Mouse (Mus musculus): Measurements from ENCODE around the gene Rgs4. TPM values are rescaled to one million over a fixed set of nuclear protein-coding genes. Genes with fewer than 3 reads are reported as not detected.

Rgs4 gene
- polyA plus RNA-seq (2012; rRNA removed) = 24.3 and 29.0 TPM in 2 replicates

DNA sequence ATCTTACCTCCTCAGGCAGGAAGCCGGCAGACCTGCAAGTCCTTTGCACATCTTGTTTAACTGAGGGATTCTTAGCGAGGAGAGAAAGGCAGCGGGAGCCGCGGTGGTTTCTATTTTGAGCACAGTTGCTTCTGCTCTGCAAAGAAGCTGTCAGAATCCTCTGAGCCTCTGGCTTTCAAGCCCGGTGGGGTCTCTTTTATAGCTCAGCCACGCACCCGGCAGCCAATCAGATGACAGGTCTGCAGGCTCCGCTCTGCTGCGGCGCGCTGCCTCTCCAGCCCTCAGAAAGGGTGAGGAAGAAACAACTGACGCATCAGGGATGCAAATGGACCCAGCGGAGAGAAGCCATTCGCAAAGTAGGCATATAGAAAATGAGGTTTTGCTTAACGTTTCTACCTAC lies at the start of gene Rgs4:
Gene Rgs4, minus strand, starts transcription at position 170 of the 400 bp plus-strand sequence.
- DNase-seq (ENCODE audit: low read depth) = peak; percentile 95
- TF ChIP-seq POLR2A (IDR thresholded peaks at IDR 0.05; ENCODE audit: borderline replicate concordance, extremely low read depth, insufficient read depth, insufficient read length, poor library complexity, severe bottlenecking) (no peak), CTCF (IDR thresholded peaks at IDR 0.05; ENCODE audit: borderline replicate concordance, extremely low read depth, insufficient read depth, insufficient read length) (no peak)

GRCm38 (mm10) chr1:169792437-169792836 lies 45.0 kb upstream of the Rgs4 start:
- DNase-seq (ENCODE audit: low read depth) = no peak
- TF ChIP-seq CTCF (IDR thresholded peaks at IDR 0.05; ENCODE audit: borderline replicate concordance, extremely low read depth, insufficient read depth, insufficient read length) (no peak), POLR2A (IDR thresholded peaks at IDR 0.05; ENCODE audit: borderline replicate concordance, extremely low read depth, insufficient read depth, insufficient read length, poor library complexity, severe bottlenecking) (no peak)

DNA sequence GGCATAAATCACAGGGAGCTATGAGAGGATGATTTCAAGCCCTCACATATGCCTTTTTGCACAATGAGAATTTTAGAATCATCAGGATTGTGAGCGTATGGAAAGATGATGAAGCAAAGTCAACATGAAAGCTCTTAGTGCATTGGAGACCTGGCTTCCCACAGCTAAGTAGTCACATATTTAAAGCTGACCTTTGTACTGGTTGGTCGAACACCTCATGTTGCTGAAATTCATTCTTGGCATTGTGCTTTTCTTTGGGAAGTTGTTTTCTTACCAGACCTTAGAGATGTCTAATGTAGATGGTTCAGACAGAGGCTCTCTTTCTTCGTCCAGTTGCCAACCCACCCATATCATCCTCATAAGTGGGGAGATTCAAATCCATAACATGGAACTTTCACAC lies 38.5 kb upstream of the Rgs4 start:
- no peak for DNase-seq (ENCODE audit: low read depth)
- no peak for TF ChIP-seq CTCF (IDR thresholded peaks at IDR 0.05; ENCODE audit: borderline replicate concordance, extremely low read depth, insufficient read depth, insufficient read length)
- no peak for TF ChIP-seq POLR2A (IDR thresholded peaks at IDR 0.05; ENCODE audit: borderline replicate concordance, extremely low read depth, insufficient read depth, insufficient read length, poor library complexity, severe bottlenecking)

DNA sequence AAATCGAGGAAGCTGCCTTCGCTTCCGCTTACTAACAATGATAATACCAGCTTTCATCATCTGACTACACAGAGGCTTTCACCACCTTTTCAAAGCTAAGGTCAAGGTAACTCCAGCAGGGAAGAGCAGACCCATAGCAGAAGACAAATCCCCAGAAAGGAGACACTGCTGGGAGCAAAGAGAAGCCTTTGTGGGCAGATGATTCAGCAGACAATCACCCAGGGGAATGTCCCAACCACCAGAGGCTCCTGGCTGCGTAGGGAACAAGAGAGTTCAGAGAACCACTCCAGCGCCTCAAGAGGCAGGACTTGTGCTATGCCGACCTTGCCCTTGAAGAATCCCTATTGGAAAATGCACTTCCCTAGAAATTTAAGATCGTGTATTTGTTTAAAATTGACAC lies 29.1 kb upstream of the Rgs4 start:
- TF ChIP-seq CTCF (IDR thresholded peaks at IDR 0.05; ENCODE audit: borderline replicate concordance, extremely low read depth, insufficient read depth, insufficient read length) (no peak), POLR2A (IDR thresholded peaks at IDR 0.05; ENCODE audit: borderline replicate concordance, extremely low read depth, insufficient read depth, insufficient read length, poor library complexity, severe bottlenecking) (no peak)
- DNase-seq (ENCODE audit: low read depth) = no peak

DNA sequence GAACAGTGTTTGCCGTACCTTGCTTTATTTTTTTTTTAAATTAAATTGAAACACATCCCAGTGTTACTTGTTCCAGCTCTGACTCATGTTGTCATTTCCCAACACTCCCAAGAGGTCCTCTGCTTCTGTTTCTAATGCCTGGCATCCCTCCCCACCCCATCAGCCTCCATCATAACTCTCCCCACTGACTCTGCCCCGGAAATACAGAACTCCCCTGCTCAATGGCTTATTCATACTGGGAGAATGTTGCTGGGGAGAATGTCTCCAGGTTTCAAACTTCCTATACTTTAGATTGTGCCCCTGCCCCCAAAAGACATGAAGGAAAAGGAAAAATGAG lies 17.1 kb upstream of the Rgs4 start:
- TF ChIP-seq CTCF (IDR thresholded peaks at IDR 0.05; ENCODE audit: borderline replicate concordance, extremely low read depth, insufficient read depth, insufficient read length) (no peak), POLR2A (IDR thresholded peaks at IDR 0.05; ENCODE audit: borderline replicate concordance, extremely low read depth, insufficient read depth, insufficient read length, poor library complexity, severe bottlenecking) (no peak)
- DNase-seq (ENCODE audit: low read depth) = no peak

- peak; percentile 86 for DNase-seq (ENCODE audit: low read depth)
- TF ChIP-seq CTCF (IDR thresholded peaks at IDR 0.05; ENCODE audit: borderline replicate concordance, extremely low read depth, insufficient read depth, insufficient read length) = no peak
- no peak for TF ChIP-seq POLR2A (IDR thresholded peaks at IDR 0.05; ENCODE audit: borderline replicate concordance, extremely low read depth, insufficient read depth, insufficient read length, poor library complexity, severe bottlenecking)
These were observed 16.6 kb upstream of the Rgs4 start for GRCm38 (mm10) chr1:169763858-169764618.

DNA sequence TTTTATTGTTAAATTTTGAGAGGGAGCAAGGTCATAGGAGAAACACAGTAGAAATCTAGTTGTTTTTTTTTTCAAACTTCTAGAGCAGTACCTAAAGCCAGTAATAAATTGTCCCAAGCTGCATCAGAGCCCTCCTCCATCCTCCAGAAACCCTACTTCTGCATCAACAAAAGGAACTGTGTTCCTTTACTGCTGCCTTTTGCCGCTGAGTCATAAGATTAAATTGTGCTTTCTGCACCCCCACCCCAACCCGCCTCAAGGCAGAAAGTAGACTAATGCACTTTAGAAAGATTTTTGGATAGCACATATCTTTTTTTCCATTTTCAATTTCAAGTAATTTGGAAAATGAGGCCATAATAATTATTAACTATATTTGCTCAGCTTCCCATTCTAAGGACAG lies 15.1 kb upstream of the Rgs4 start:
- TF ChIP-seq CTCF (IDR thresholded peaks at IDR 0.05; ENCODE audit: borderline replicate concordance, extremely low read depth, insufficient read depth, insufficient read length) = no peak
- TF ChIP-seq POLR2A (IDR thresholded peaks at IDR 0.05; ENCODE audit: borderline replicate concordance, extremely low read depth, insufficient read depth, insufficient read length, poor library complexity, severe bottlenecking) = no peak
- DNase-seq (ENCODE audit: low read depth) = no peak

DNA sequence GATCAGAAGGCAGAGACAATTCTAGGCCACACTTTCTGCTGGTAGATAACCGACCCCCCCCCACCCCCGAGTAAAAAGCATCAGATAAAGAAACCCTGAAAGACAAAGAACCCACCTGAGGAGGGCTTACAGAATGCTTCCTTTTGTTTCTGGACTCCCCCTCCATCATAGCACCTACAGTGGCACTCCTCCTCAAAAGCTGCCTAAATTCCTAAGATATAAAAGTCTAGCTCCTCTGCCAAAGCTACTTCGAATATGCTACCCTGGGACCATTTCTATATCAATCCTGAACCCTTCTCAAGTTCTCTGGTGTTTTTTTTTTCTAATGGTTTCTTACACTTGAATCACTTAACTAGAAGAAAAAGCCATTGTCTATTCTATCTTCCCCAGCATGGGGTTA lies 9.1 kb upstream of the Rgs4 start:
- no peak for DNase-seq (ENCODE audit: low read depth)
- TF ChIP-seq CTCF (IDR thresholded peaks at IDR 0.05; ENCODE audit: borderline replicate concordance, extremely low read depth, insufficient read depth, insufficient read length) (no peak), POLR2A (IDR thresholded peaks at IDR 0.05; ENCODE audit: borderline replicate concordance, extremely low read depth, insufficient read depth, insufficient read length, poor library complexity, severe bottlenecking) (no peak)

DNA sequence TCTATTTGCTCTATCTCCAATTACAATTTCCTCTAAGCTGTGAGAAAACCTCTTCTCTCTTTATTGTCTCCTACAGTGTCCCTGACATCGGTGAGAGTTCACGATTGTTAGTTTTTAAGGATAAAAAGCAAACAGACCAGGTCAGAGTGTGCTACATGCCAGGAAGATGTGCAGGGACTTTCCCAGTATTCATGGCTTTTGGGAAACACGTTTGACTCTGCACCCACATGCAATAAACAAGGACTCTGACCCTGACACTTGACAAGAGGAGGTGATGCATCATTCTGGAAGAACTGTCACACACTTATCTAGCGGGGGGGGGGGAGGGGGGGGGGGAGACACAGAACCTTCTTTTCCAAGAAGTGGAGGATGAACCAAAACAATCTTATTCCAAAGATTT lies 5.0 kb upstream of the Rgs4 start:
- no peak for DNase-seq (ENCODE audit: low read depth)
- TF ChIP-seq CTCF (IDR thresholded peaks at IDR 0.05; ENCODE audit: borderline replicate concordance, extremely low read depth, insufficient read depth, insufficient read length) (no peak), POLR2A (IDR thresholded peaks at IDR 0.05; ENCODE audit: borderline replicate concordance, extremely low read depth, insufficient read depth, insufficient read length, poor library complexity, severe bottlenecking) (no peak)

- peak; percentile 69 for DNase-seq (ENCODE audit: low read depth)
These were observed 997 bp upstream of the Rgs4 start for GRCm38 (mm10) chr1:169748439-169748838.

GRCm38 (mm10) chr1:169747902-169748301 lies 460 bp upstream of the Rgs4 start:
- no peak for DNase-seq (ENCODE audit: low read depth)

More at GRCm38 (mm10) chr1:169748439-169748838, 997 bp upstream of the Rgs4 start:
- no peak for TF ChIP-seq POLR2A (IDR thresholded peaks at IDR 0.05; ENCODE audit: borderline replicate concordance, extremely low read depth, insufficient read depth, insufficient read length, poor library complexity, severe bottlenecking)
- no peak for TF ChIP-seq CTCF (IDR thresholded peaks at IDR 0.05; ENCODE audit: borderline replicate concordance, extremely low read depth, insufficient read depth, insufficient read length)

GRCm38 (mm10) chr1:169741147-169741546 lies 6.3 kb downstream of the Rgs4 start:
- no peak for DNase-seq (ENCODE audit: low read depth)
- TF ChIP-seq POLR2A (IDR thresholded peaks at IDR 0.05; ENCODE audit: borderline replicate concordance, extremely low read depth, insufficient read depth, insufficient read length, poor library complexity, severe bottlenecking) (no peak), CTCF (IDR thresholded peaks at IDR 0.05; ENCODE audit: borderline replicate concordance, extremely low read depth, insufficient read depth, insufficient read length) (no peak)

More at GRCm38 (mm10) chr1:169747902-169748301, 460 bp upstream of the Rgs4 start:
- TF ChIP-seq POLR2A (IDR thresholded peaks at IDR 0.05; ENCODE audit: borderline replicate concordance, extremely low read depth, insufficient read depth, insufficient read length, poor library complexity, severe bottlenecking) = no peak
- no peak for TF ChIP-seq CTCF (IDR thresholded peaks at IDR 0.05; ENCODE audit: borderline replicate concordance, extremely low read depth, insufficient read depth, insufficient read length)

Measured in brain, embryonic 14.5 days (tissue).